Mouse (Mus musculus): ENCODE data around the gene Mbd4. TPM values are rescaled to one million over a fixed set of nuclear protein-coding genes. Genes with fewer than 3 reads are reported as not detected.

Gene Mbd4
- polyA plus RNA-seq, 1 experiment from 2014 or later: 12.9 TPM

DNA sequence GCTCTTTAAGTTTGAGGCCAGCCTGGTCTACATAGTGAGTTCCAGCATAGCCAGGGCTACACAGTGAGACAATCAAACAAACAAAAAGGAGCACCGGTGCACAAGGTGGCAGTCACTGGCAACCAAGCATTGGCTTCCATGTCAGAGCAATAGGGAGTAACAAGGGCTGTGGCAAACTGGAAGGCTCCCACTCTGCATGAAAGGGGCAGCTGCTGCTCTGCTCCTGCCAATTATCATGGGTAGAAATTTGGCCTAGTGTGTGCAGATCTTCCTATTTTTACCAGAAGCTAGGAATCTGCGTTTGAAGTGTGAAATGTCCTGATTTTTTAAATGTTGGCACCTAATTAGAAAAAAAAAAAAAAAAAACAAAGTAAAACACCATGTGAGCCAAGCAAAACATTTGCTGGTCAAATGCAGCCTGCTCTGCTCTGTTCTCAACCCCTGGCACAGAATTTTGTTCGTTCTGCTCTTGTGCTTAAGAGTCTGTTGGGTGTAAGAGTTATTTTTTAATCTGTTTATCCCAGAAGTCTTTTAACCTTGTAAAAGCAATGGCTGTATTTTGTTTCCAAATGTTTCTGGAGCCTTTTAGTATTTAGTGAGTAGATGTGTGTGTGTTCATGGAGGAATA lies 2.7 kb upstream of the Mbd4 start:
- H3K9ac ChIP-seq: no peak overlapping the region
- H3K4me2 ChIP-seq: no peak overlapping the region
- no peak overlapping the region for H3K27ac ChIP-seq (replicated peaks)
- ATAC-seq (ENCODE audit: low read depth): no peak
- no peaks in the 10 kb centered on the region for H3K36me3 ChIP-seq
- no peaks in the 10 kb centered on the region for H3K9me3 ChIP-seq
- no peak overlapping the region for H3K4me3 ChIP-seq
- no peaks in the 10 kb centered on the region for H3K27me3 ChIP-seq
- peaks cover 23% of the 10 kb centered on the region for H3K4me1 ChIP-seq (replicated peaks)
- 85% methylated on average over 3 of the region's 3 CpGs for WGBS

DNA sequence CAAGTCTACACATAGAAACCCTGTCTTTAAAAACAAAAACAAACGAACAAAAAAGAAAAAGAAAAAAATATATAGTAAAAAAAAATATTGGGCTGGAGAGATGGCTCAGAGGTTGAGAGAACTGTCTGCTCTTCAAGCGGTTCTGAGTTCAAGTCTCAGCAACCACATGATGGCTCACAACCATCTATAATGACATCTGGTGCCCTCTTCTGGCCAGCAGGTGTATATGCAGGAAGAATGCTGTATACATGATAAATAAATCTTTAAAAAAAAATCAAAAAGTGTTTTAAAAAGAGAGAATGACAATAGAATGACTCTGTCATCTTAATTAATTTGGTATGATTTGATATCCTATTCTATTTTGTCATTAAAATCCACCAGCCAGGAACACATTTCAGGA lies 1.3 kb upstream of the Mbd4 start:
- 64% methylated on average over 2 of the region's 2 CpGs for WGBS

DNA sequence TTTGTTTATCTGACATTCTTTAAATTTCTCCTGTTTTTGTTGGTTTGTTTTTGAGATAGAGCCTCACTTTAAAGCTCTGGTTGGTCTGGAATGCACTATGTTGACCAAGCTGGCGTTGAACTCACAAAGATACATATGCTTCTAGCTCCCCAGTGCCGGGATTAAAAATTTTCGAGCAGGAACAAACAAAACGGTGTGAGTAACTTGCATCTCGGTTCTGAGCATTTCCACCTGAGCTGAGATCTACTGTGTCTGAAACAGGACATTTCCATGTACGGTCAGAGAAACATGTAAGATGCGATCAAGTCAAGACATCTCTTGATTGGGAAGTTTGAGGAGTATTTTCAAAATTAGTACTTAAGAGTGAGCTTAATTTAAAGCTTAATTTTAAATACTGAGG lies 814 bp upstream of the Mbd4 start:
- no peak for ATAC-seq (ENCODE audit: low read depth)
- Histone ChIP-seq H3K9me3 (no peaks in the 10 kb centered on the region), H3K36me3 (peaks cover 9% of the 10 kb centered on the region), H3K9ac (peak overlapping the region; percentile 63), H3K27ac (replicated peaks) (peak overlapping the region; percentile 83), H3K27me3 (no peaks in the 10 kb centered on the region), H3K4me1 (replicated peaks) (peaks cover 23% of the 10 kb centered on the region), H3K4me3 (peak overlapping the region; percentile 56), H3K4me2 (peak overlapping the region; percentile 56)
- 52% methylated on average over 7 of the region's 7 CpGs for WGBS

More for the DNA sequence above, 1.3 kb upstream of the Mbd4 start:
- Histone ChIP-seq H3K9ac (no peak overlapping the region), H3K9me3 (no peaks in the 10 kb centered on the region), H3K4me3 (no peak overlapping the region), H3K27me3 (no peaks in the 10 kb centered on the region), H3K27ac (replicated peaks) (no peak overlapping the region), H3K36me3 (peaks cover 8% of the 10 kb centered on the region), H3K4me2 (no peak overlapping the region), H3K4me1 (replicated peaks) (peaks cover 23% of the 10 kb centered on the region)
- ATAC-seq (ENCODE audit: low read depth): no peak

DNA sequence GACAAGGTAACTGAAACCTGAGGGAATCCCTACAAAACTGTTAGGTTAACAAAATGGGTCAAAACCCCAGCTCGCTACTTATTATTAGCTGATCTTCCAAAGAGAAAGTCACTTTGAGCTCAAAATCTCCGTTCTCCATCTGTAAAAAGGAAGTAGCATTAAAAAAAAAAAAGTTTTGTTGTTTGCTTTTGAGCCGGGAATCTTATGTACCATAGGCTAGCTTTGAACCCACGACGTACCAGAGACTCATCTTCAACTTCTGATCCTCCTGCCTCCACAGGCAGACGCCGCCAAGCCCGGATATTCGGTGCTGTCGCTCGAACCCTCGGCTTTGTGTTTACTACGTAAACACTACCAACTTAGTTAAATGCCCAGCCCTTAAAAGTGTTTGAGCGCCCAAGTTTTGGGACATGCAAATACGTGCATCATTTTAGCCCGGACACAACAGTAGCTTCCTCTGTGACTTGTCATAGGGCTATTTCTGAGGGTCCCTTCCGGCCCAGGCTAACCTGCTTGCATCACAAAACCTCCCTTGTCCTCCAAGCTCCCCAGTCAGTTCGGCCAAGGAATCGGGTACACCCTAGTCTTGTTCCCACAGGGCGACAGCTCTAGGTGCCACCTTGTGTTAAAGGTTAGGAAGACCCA lies 603 bp downstream of the Mbd4 start:
- 5% methylated on average over 20 of the region's 20 CpGs for WGBS
- no peak; the same call in 1 of the 2 replicates for ATAC-seq (ENCODE audit: low read depth)
- H3K4me1 ChIP-seq (replicated peaks): peaks cover 23% of the 10 kb centered on the region
- H3K4me2 ChIP-seq: peak overlapping the region; percentile 87
- H3K9ac ChIP-seq: peak overlapping the region; percentile 73
- no peaks in the 10 kb centered on the region for H3K27me3 ChIP-seq
- H3K9me3 ChIP-seq: no peaks in the 10 kb centered on the region
- H3K4me3 ChIP-seq: peak overlapping the region; percentile 56
- peak overlapping the region; percentile 84 for H3K27ac ChIP-seq (replicated peaks)
- peaks cover 21% of the 10 kb centered on the region for H3K36me3 ChIP-seq

DNA sequence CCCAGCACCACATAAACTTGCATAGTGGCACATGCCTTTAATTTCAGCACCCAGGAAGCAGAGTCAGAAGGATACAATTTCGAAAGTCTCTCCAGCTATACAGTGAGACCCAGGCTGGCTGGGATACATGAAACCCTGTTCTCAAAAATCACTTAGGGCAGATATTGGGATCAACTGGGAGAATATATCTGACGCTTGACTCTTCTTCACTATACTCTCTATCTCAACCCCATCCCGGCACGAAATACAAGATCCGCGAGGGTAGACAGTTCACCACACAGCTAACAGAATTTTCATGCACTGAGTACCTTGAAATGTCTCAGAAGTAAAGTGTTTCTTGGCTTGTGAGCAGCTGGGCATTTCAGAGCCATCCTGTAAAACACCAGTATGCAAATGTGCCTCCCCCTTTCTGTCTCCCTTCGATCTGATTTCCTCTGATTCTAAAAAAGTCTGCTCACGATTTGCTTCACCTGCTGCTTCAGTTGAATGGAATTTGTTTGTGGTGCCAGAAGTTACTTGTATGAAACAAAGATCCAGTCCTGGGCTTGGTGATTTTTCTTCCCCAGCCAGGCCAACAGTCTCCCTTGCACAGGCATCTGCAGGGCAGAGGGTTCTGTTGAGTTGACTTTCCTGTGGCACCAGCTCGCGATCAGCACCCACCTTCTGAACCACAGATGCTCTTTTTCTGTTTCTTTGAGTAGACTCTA lies 4.4 kb downstream of the Mbd4 start:
- ATAC-seq (ENCODE audit: low read depth): no peak

DNA sequence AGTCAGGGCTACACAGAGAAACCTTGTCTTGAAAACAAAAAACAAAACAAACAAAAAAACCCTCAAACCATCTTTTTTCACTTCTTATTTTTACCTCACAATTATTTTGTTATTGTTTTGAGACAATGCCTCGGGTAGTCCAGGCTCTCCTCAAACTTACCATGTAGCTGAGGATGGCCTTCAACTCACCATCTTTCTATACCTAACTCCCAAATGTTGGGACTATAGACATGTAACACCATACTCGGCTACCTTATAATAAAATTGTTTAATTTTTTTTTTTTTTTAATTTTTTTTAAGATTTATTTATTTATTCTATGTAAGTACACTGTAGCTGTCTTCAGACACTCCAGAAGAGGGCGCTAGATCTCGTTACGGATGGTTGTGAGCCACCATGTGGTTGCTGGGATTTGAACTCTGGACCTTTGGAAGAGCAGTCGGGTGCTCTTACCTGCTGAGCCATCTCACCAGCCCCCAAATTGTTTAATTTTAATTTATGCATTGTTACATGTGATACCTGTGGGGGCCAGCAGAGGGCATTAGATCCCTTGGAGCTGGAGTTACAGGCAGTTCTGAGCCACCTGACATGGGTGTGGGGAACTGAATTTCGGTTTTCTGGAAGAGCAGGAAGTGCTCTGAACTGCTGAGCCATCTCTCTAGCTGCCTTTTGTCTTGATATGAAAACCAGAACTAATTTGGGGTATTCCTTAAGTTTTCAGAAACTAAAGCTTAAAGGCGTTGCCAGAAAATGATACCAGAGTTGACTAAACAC lies 6.3 kb downstream of the Mbd4 start:
- peaks cover 50% of the 10 kb centered on the region for H3K36me3 ChIP-seq
- H3K4me1 ChIP-seq (replicated peaks): peaks cover 2% of the 10 kb centered on the region
- ATAC-seq (ENCODE audit: low read depth): no peak
- WGBS: 47% methylated on average over 8 of the region's 8 CpGs
- no peak overlapping the region for H3K27ac ChIP-seq (replicated peaks)
- no peak overlapping the region for H3K4me3 ChIP-seq
- no peaks in the 10 kb centered on the region for H3K9me3 ChIP-seq
- no peaks in the 10 kb centered on the region for H3K27me3 ChIP-seq
- no peak overlapping the region for H3K9ac ChIP-seq
- no peak overlapping the region for H3K4me2 ChIP-seq

More for the DNA sequence above, 4.4 kb downstream of the Mbd4 start:
- H3K36me3 ChIP-seq: peaks cover 34% of the 10 kb centered on the region
- H3K27me3 ChIP-seq: no peaks in the 10 kb centered on the region
- H3K4me1 ChIP-seq (replicated peaks): peaks cover 15% of the 10 kb centered on the region
- H3K4me2 ChIP-seq: no peak overlapping the region
- H3K9ac ChIP-seq: no peak overlapping the region
- 92% methylated on average over 10 of the region's 10 CpGs for WGBS
- no peak overlapping the region for H3K4me3 ChIP-seq
- H3K27ac ChIP-seq (replicated peaks): no peak overlapping the region
- no peaks in the 10 kb centered on the region for H3K9me3 ChIP-seq

DNA sequence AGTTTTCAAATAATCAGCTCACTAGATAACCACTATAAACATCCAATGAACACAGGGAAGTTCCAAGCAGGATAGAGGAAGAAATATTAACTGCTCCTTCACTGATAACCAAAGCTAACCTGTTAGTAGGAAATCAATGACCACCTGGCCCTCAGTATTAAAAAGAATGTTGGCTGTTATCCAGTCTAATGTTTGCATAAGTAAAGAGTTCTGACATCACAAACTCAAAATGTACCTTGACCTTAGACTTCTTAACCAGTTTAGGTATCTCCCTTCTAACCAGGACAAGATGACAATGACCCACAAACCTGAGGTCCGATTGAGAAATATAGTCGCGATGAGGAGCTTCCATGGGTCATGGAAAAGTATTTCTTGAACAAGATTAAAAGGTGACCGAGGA lies 8.2 kb downstream of the Mbd4 start:
- Histone ChIP-seq H3K9ac (no peak overlapping the region), H3K4me3 (no peak overlapping the region), H3K4me1 (replicated peaks) (no peaks in the 10 kb centered on the region), H3K27me3 (no peaks in the 10 kb centered on the region), H3K4me2 (no peak overlapping the region), H3K27ac (replicated peaks) (no peak overlapping the region), H3K36me3 (peaks cover 47% of the 10 kb centered on the region), H3K9me3 (no peaks in the 10 kb centered on the region)
- 94% methylated on average over 4 of the region's 4 CpGs for WGBS
- no peak for ATAC-seq (ENCODE audit: low read depth)

DNA sequence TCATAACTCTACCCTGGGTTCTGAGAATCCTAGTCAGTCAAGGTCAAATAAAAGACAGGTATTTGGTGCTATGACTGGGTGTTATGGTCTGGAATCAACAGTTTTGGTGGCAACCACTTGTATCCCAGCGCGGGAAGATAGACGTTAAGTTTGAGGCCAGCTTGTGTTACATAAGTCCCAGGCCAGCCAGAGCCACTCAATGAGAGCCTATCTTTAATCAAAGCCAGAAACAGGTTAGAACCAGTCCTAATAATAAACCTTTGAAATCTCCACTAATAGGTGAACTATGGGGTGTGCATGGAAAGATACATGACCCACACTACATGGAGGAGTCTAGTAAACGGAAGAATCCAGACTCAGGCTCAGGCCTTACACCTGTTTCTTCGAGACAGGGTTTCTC lies 14.4 kb downstream of the Mbd4 start:
- 76% methylated on average over 5 of the region's 5 CpGs for WGBS
- Histone ChIP-seq H3K9ac (no peak overlapping the region), H3K4me2 (peak overlapping the region; percentile 64), H3K36me3 (peaks cover 21% of the 10 kb centered on the region), H3K9me3 (no peaks in the 10 kb centered on the region), H3K4me3 (peak overlapping the region; percentile 41), H3K27me3 (no peaks in the 10 kb centered on the region), H3K4me1 (replicated peaks) (peaks cover 14% of the 10 kb centered on the region; the same call in 1 of the 2 replicates), H3K27ac (replicated peaks) (no peak overlapping the region)
- ATAC-seq (ENCODE audit: low read depth): peak; percentile 15; the same call in 1 of the 2 replicates

DNA sequence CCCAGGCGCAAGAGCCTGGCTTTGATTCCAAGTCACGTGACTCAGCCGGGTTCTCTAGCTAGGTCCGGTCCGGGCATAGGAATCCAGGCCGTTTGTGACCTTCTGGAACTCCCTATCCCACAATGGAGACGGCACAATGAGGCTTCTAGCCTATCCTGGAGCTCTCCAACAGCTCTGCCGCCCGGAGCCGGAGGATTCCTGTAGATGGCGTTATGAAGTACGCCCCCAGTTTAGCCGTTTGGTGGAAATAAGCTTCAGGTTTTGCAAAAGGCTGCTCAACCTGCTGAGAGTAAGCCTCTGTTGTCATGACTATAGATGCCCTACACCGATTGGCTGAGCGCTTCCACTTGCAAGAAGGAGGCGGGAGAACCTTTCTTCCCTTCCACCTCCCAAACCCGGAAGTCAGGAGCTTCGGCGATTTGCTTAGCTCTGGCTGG lies 15.0 kb downstream of the Mbd4 start, which contains the start of gene Efcab12:
Gene Efcab12 (minus strand): TSS at position 252 of the 437 bp plus-strand sequence.
- no peaks in the 10 kb centered on the region for H3K27me3 ChIP-seq
- H3K9ac ChIP-seq: peak within 1 kb of the TSS; percentile 60
- H3K4me2 ChIP-seq: peak within 1 kb of the TSS; percentile 64
- peak; percentile 93 for ATAC-seq (ENCODE audit: low read depth)
- 2% methylated on average over 19 of the region's 19 CpGs for WGBS
- H3K27ac ChIP-seq (replicated peaks): no peak within 1 kb of the TSS
- H3K36me3 ChIP-seq: peaks cover 15% of the 10 kb centered on the region
- H3K4me3 ChIP-seq: peak within 1 kb of the TSS; percentile 41
- H3K9me3 ChIP-seq: no peaks in the 10 kb centered on the region
- H3K4me1 ChIP-seq (replicated peaks): peaks cover 14% of the 10 kb centered on the region; the same call in 1 of the 2 replicates

DNA sequence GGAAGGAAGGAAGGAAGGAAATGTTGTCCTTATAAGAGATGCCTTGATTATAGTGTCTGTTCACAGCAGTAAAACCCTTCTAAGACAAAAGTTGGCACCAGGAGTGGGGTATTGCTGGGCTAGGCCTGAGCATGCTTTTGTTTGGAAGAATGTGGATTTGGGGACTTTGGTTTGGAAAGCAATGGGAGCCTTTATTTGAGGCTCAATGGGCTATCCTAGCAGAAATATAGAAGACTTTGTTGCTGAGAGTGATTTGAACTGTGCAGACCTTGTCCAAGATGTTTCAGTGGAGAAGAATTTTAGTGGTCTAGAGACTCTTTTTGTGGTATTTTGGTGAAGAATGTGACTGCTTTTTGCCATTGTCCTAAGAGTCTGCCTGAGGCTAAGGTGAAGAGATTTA lies 19.3 kb downstream of the Mbd4 start:
- H3K9ac ChIP-seq: no peak overlapping the region

DNA sequence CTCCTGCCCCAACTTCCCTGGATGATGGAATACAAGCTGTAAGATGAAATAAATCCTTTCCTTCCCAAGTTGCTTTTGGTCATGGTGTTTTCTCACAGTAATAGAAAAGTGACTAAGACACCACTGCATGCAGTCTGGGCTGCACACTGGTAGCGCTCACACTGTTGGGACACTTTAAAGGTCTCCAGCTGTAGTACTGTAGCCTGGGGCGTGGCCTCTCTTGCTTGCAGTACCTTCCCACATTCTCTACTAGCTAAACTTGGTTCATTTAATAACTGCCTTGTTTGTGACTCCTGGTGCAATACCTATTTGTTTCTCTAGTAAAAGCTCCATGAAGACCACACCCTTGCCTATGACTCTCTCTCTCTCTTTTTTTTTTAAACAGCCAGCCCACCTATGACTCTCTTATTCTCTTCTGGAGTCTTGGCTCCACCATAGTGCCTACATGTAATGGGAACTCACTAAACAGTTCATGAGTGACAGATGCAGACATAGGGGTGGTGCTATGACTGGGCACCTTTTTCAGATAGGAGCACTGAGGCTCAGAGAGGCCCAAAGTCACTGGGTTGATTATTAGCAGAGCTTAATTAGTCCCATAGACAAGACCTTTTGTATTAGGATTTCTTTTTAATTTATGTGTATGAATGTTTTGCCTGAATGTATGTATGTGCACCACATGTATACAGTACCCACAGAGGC lies 20.9 kb downstream of the Mbd4 start:
- H3K4me1 ChIP-seq (replicated peaks): 0 out of 2 replicates have a peak, but pooled peaks cover under 1% of the 10 kb centered on the region
- 93% methylated on average over 2 of the region's 2 CpGs for WGBS
- no peak overlapping the region for H3K4me3 ChIP-seq
- no peak overlapping the region for H3K27ac ChIP-seq (replicated peaks)
- no peak overlapping the region for H3K9ac ChIP-seq
- ATAC-seq (ENCODE audit: low read depth): no peak
- no peaks in the 10 kb centered on the region for H3K27me3 ChIP-seq
- no peaks in the 10 kb centered on the region for H3K36me3 ChIP-seq
- H3K4me2 ChIP-seq: no peak overlapping the region
- no peaks in the 10 kb centered on the region for H3K9me3 ChIP-seq

More for the DNA sequence above, 19.3 kb downstream of the Mbd4 start:
- Histone ChIP-seq H3K9me3 (no peaks in the 10 kb centered on the region), H3K4me1 (replicated peaks) (peaks cover 14% of the 10 kb centered on the region; the same call in 1 of the 2 replicates), H3K36me3 (no peaks in the 10 kb centered on the region), H3K27ac (replicated peaks) (no peak overlapping the region), H3K4me3 (no peak overlapping the region), H3K4me2 (no peak overlapping the region), H3K27me3 (no peaks in the 10 kb centered on the region)
- ATAC-seq (ENCODE audit: low read depth): no peak

Data from neural tube, embryonic 13.5 days (tissue).